Mouse (Mus musculus) embryonic fibroblast, embryonic 13.5 days (primary cell): ENCODE data around the gene Ms4a14.

Experiments
- CTCF ChIP-seq: IDR thresholded peaks from 2 replicates; pipeline ENCODE4 v1.5.1; 2011; ENCODE audit warnings: mild to moderate bottlenecking, control low read depth, low read length, moderate library complexity, borderline replicate concordance; ENCODE audit not compliant: insufficient read depth
- POLR2A ChIP-seq: IDR thresholded peaks from 2 replicates; pipeline ENCODE4 v1.6.1; 2011; ENCODE audit warnings: low read depth, mild to moderate bottlenecking, control low read depth, low read length, moderate library complexity

- TF ChIP-seq CTCF (no peak), POLR2A (no peak)
Measured at GRCm38 (mm10) chr19:11362002-11362401, 47.7 kb upstream of the Ms4a14 start.
